Mouse (Mus musculus) frontal cortex, postnatal 14 days (tissue): ENCODE results near the gene Igfbp5.

Experiments used
- DNase-seq, 2 experiments: peaks; one replicate each; pipeline ENCODE4 v3.0.0; 2022; ENCODE audit warnings: low spot score in 2 of 2

Gene Igfbp5

GRCm38 (mm10) chr1:72869275-72869674 is 5.4 kb downstream of the Igfbp5 start:
- DNase-seq = no peak

GRCm38 (mm10) chr1:72868429-72869215 is 6.1 kb downstream of the Igfbp5 start:
- DNase-seq = no peak

GRCm38 (mm10) chr1:72867346-72867745 is 7.3 kb downstream of the Igfbp5 start:
- DNase-seq = no peak

DNA sequence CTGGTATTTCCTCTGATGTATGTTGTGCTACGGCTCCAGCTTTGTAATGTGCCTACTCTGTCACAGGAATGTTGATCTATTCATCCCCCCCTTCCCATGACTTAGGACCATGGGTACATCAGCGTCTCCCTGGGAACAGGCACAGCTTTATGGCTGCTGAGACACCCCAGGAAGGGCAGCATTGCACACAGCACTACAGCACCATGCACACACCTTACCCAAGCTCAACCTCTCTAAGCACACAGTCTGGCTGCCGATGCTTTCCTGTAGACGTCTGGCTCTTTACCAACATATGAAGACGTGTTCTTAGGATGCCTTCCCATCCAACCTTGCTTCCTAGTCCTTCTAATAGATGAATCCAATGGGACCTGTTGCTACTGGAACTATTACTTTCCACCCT is 8.3 kb downstream of the Igfbp5 start:
- DNase-seq = no peak

DNA sequence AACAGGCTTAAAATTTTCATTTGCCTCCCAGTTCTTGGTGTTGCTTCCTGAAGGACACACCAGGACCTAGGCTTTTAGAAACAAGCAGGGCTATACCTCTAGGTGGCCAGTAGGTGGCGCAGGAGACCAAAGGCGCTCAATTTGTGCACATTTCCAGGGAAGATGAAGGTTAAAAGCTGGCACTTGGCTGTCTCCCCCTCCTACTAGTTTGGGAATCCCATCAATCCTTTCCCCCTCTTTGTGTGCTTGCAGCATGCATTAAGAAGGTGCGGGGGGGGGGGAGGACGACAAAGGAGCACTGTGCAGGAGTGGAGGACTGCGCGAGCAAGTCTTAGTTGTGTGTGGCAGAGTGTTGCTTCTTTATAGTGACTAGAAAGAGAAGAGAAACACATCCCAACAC is 8.8 kb downstream of the Igfbp5 start:
- DNase-seq = peak; percentile 52 to 67

GRCm38 (mm10) chr1:72864272-72864671 is 10.4 kb downstream of the Igfbp5 start:
- no peak for DNase-seq

GRCm38 (mm10) chr1:72863692-72864091 is 11.0 kb downstream of the Igfbp5 start:
- no peak for DNase-seq

DNA sequence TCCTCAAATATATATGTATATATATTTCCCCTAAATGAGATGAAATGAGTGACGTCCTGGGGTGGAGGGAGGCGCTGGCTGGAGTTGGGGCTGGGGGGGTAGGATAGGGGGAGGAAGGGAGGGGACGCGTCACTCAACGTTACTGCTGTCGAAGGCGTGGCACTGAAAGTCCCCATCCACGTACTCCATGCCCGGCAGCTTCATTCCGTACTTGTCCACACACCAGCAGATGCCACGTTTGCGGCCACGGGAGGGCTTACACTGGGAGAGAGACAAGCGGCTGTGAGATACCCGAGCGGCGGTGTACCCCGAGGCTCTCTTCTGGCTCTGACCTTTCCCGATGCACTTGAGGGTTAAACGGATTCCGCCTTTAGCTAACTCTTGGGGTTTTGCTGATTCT is 12.4 kb downstream of the Igfbp5 start:
- no peak for DNase-seq

- no peak for DNase-seq
Observed at GRCm38 (mm10) chr1:72861702-72862101, 13.0 kb downstream of the Igfbp5 start.

GRCm38 (mm10) chr1:72860502-72860901 is 14.2 kb downstream of the Igfbp5 start:
- DNase-seq = no peak

GRCm38 (mm10) chr1:72859963-72860362 is 14.7 kb downstream of the Igfbp5 start:
- DNase-seq = no peak

DNA sequence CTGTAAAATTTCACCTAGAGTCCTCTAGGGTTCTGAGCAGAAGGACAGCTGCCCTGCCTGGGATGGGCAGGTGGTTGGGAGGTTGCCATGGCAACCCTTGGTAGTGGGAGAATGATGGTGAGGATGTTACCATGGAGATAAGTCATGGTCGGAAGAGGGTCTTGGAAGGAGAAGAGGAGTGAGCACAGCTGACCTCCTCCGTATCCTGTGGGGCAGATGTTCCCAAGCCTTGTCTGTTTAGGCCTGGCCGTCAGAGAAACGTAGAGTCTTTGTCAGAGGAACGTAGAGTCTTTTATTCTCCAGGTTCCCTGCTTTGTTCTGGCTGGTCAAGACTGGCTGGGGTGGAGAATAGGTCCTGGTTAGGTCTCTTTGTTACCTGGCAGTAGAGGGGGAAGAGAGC is 15.8 kb downstream of the Igfbp5 start:
- DNase-seq = no peak

GRCm38 (mm10) chr1:72858286-72858685 is 16.4 kb downstream of the Igfbp5 start:
- DNase-seq = no peak

DNA sequence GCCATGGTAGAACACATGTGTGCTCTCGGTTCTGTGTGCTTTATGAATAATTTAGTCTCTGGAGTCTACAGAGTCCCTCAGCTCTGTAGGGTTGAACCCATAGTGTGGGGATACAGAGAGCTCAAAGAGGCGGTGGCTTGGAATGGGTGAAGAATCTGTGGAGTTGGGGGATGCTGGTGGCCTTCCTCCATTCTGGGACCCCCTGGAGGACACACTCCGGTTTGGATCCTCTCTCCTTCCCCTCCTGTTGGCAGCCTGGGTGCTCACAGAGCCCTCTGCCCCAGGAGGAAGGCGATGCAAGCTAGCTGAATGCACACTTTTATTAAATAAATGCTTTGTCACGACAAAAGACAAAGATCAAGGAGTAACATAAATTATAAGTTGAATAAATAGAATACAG is 17.1 kb downstream of the Igfbp5 start:
- DNase-seq = no peak

DNA sequence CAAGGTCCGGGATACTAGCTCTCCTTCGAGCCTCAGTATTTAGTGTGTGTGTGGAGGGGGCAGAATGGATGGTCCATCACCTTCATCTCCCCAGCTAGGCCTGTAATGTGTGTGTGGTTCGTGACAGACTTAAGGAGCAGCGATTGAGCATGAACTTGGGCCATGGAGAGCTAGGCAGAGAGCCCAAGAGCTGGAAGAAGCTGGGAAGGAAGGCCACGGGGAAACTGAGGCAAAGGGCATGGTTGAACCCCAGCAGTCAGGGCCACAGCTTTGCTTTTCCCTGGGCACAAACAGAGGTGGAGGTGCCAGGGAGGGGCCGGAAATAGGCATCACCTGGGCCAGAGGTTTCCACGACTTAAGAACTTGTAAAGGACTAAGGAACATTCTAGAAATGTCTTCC is 17.5 kb downstream of the Igfbp5 start:
- no peak for DNase-seq

DNA sequence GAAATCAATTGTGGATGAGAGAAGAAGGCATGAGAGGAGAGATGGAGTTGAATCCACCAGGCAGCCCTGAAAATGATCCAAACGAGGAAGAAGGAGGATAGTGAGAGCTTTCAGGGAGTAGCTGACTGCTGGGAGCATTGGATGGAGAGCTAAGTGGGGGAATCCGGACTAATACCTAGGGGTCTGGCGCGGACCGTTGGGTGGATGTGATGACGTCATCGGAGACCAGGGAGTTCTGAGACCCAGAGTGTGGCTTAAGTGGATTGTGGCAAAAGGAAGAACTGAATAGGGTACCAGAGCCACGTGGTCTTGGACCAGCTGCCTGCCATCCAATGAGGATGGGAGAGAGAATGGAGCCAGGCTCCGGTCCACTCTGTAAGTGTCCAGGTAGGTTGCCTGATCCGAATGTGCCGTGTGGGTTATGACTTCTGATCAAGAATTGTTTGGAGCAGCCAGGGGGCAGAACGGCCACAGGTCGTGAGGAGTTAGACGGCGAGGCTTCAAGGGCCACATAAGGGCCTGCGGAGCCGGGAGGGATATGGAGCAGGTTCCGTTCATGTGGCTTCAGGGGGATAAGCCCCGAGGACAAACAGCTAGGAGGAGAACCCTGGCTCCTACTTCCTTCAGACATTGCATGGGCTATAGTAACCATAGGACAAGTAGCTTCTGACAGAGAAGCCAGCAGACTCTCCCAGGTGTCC is 18.3 kb downstream of the Igfbp5 start:
- DNase-seq = no peak

DNA sequence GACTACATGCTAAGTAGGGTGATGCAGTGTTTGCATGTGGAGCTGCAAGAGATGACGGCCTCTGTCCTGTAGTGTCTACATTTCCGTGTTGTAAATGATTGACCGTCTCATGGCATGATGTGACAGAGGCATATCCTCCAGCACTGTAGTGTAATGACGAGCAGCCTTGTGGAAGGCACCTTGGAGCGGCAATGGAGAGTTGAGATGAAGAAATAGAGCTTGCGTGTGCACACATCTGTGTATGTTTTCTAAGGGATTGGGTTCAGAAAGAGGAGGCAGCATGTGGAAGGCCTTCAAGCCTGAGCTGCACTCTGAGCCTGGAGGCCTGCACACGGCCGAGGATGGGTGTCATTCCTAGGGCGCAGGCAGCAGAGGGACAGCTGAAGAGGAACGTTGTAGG is 19.0 kb downstream of the Igfbp5 start:
- no peak for DNase-seq

GRCm38 (mm10) chr1:72854337-72855237 is 20.1 kb downstream of the Igfbp5 start:
- peak in 1 of 2 experiments; percentile 47 for DNase-seq

DNA sequence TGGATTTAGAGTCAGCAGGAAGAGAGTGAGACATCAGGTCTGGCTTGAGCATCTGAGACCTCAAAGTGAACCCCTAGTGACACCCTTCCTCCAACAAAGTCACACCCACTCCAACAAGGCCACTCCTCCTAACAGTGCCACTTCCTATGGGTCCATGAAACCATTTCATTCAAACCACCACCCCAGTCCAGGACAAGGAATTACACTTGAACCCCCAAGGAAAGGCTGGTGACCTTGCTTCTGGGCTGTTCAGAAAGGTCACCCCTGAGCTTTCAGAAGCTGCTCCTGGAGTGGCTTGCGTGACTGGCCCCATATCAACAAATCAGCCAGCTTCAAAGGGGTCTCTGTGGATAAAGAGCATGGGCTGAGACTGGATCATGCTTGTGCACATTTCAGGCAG is 20.9 kb downstream of the Igfbp5 start:
- no peak for DNase-seq

GRCm38 (mm10) chr1:72849037-72849436 is 25.6 kb downstream of the Igfbp5 start:
- DNase-seq = no peak

DNA sequence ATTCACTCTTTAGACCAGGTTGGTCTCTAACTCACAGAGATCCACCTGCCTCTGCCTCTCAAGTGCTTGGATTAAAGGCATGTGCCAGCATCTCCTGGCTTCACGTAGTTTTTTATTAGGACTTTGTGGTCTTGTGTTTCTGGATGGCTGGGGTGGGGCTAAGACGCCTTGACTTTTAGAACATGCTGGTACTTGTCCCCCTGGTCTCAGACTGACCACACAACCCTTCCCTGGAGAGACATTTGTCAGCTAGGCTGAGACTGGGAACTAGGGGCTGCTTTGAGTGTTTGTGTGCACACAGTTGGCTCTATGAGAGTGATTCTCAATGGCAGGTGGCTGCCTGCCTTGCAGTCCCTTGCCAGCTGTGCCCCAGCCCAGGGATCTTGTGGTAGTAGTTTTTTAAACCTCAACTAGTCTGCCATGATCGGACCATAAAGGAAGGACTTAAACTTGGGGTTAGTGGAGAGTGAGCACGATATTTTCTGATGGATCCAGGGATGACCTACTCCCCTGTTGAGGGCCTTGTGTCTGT is 26.8 kb downstream of the Igfbp5 start:
- no peak for DNase-seq

DNA sequence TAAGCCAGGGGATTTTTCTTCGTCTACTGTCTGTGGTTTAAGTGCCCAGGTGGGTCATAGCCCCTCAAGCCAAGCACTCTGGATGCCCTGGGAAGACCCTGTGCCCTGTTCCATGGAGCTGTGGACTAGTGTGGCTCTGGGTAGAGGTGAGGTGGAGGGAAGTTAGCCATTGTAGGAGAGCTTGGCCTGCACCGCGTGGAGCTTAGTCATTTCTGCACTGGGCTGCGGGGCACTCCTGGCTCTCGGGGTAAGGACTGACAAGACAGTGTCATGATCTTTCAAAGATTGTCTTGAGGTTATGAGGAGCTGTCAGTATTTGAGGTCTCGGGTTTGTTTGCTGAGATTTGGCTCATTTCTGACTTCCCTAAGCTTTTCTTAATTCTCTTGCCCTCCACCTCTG is 30.0 kb downstream of the Igfbp5 start:
- no peak for DNase-seq
